Mouse (Mus musculus): ENCODE measurements around the gene Trhr2. TPM values are rescaled to one million over a fixed set of nuclear protein-coding genes. Genes with fewer than 3 reads are reported as not detected.

Trhr2 gene
- polyA plus RNA-seq, 1 experiment from 2014 or later = not detected

DNA sequence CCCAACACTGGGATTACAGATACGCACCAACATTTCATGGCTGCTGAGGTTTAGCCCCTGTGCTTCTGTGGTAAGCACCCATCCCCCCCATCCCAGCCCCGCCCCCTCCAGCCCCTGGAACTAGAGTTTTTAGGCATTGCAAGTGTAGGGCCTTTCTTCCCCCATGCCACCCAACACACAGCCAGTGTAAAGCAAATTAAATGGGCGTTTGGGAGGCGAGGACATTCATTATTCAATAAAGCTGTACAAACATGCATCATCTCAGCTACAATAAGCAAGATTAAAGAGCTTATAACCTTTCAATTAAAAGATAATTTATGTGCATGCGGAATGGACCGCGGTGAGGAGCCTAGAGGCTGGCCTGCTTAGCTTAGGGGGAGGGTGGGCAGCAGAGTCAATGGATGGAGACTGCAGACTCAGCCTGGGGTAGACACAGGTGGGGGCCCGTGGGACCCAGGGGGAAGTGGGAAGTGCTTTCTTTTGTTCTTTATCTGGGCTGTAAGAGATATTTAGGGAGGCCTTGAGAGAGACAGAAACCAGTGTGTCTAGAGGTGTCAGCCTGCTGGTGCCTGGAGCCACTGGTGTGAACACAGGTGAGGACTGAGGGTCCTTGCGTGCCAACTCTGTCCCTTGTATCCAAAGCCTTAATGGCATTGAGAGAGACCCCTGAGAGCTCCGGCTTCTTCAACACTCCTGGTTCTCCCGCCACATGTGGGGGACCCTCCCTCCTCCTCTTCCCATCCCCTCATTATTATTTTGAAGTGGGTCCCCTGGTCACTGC is 10.0 kb downstream of the Trhr2 start:
- 0 out of 2 replicates have a peak overlapping the region, but pooled peaks have one; percentile 24 for H3K9ac ChIP-seq
- no peak overlapping the region for H3K27ac ChIP-seq (replicated peaks)
- H3K27me3 ChIP-seq (replicated peaks) = peaks cover 10% of the 10 kb centered on the region; the same call in 1 of the 2 replicates
- no peak overlapping the region for H3K4me3 ChIP-seq
- 39% methylated on average over 11 of the region's 11 CpGs for WGBS
- ATAC-seq (ENCODE audit: extremely low read depth, insufficient number of reproducible peaks, low FRiP score, low TSS enrichment) = no peak
- peaks cover 41% of the 10 kb centered on the region for H3K4me1 ChIP-seq
- H3K36me3 ChIP-seq = no peaks in the 10 kb centered on the region
- no peaks in the 10 kb centered on the region for H3K9me3 ChIP-seq
- H3K4me2 ChIP-seq = 0 out of 2 replicates have a peak overlapping the region, but pooled peaks have one; percentile 10

DNA sequence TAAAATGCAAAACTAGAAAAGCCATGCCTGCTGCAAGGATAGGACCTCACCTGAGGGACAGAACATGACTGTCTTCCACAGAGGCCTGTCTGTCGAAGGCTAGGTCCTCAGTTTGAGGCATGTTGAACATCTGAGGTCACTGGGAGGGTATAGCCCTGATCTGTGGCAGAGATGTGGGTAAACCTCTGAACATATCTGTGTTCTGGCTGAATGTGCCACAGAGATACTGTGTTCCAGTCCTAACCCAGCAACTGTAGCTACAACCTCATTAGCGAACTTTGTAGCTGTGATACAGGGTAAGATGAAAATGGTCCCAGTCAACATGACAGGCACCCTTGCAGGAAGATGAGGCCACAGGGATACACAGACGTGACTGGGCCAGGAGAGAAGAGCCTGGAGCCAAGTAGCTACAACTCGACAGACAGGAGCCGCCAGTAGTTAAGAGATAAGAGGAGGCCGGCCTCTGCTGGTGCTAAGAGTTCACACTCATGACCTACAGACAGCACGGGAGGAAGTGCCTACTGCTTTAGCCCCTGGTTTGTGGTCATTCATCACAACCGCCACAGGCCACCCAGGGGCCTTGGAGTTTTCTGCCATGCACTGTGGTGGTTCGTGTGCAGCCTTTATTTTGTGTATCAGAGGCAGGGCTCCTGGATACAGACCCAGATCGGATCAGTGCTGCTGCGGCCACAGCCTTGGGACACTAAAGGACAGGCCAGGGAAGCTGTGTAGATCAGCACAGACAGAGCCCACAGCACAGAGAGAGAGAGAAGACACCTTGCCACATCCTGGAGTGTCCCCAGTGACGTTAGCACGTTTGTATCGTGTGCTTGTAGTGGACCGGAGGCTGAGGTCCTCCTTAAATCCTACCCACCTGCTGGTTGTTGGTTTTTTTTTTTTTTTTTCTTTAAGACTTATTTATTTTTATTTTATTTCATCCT is 10.9 kb downstream of the Trhr2 start:
- Histone ChIP-seq H3K9me3 (no peaks in the 10 kb centered on the region), H3K4me1 (peaks cover 50% of the 10 kb centered on the region), H3K27me3 (replicated peaks) (peaks cover 10% of the 10 kb centered on the region; the same call in 1 of the 2 replicates), H3K4me2 (peak overlapping the region; percentile 10), H3K36me3 (no peaks in the 10 kb centered on the region), H3K9ac (peak overlapping the region; percentile 37), H3K4me3 (no peak overlapping the region), H3K27ac (replicated peaks) (peak overlapping the region; percentile 53)
- no peak for ATAC-seq (ENCODE audit: extremely low read depth, insufficient number of reproducible peaks, low FRiP score, low TSS enrichment)
- WGBS = 12% methylated on average over 15 of the region's 15 CpGs

DNA sequence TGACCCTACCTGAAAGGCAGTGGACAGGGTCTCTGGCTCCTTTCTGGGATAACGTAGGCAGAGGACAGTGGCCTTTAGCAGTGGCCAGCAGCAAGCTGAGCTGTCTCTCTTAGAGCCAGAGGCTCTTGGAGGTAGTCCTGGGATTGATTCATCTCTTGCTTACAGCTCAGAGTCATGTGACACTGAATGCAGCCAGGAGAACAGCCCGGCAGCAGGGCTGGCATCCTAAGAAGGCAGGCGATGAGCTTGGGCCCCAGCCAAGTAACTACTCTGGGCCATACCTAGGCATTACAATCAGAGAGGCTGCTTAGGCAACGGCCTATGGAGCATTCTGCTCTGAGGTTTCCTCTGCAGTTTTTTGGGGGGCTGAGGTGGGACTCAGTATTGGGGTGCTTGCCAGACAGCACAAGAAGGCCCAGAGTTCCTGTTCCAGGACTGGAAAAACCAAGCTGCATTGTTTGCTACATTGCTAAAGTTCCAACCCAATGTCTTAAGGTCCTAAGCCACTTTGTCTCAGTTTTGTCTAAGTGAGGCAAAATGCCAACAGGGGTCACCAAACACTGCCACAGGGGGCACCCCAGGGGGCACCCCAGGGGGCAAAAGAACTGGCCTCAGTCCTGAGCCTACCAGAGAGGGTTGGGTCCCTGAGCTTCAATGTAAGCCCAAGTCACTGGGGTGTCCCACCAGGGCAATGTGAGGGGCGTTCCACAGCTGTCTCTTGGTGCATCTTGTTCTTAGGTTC is 12.6 kb downstream of the Trhr2 start:
- Histone ChIP-seq H3K27me3 (replicated peaks) (0 out of 2 replicates have a peak, but pooled peaks cover 7% of the 10 kb centered on the region), H3K36me3 (no peaks in the 10 kb centered on the region), H3K27ac (replicated peaks) (peak overlapping the region; percentile 59), H3K9me3 (no peaks in the 10 kb centered on the region), H3K9ac (no peak overlapping the region; the same call in 1 of the 2 replicates), H3K4me1 (peaks cover 66% of the 10 kb centered on the region), H3K4me3 (no peak overlapping the region), H3K4me2 (no peak overlapping the region)
- 48% methylated on average over 5 of the region's 5 CpGs for WGBS
- no peak for ATAC-seq (ENCODE audit: extremely low read depth, insufficient number of reproducible peaks, low FRiP score, low TSS enrichment)

DNA sequence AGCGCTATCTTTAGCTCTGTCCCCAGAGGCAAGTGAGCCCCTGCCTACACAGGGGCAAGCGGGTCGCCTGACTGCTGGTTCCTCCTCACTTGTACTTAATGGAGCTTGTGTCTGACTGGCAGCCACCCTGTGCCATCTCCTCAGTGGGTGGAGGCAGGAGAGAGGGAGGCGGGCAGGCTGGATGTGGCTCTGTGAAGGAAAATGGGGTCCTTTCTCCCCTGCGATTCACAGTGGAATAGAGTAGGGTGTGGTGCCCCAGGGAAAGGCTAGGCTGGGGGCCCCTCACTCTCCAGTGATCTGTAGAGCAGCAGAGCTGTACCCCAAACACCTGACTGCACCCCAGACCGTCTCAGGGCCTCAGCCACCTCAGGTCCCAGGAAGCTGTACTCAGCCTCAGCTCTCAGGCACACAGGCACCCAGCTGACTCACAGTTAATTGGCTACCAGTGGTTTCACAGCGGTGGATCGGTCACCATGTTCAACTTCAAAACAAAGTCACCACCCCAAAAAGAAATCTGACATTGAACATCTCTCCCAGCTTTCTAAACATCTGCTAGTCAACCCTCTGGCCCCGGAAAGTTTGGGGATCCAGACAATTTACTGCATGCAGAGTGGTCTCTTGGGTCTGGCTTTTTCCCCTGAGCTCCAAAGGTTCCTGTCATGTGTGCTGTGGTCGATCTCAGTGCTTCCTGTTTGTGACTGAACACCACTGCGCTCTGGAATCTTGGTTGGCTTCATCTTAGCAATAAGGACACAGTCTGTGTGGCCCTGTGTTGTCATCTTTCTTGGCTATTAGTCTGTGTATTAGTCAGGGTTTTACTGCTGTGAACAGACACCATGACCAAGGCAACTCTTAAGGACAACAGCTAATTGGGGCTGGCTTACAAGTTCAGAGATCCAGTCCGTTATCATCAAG is 15.1 kb downstream of the Trhr2 start:
- Histone ChIP-seq H3K4me2 (no peak overlapping the region), H3K4me1 (peaks cover 77% of the 10 kb centered on the region), H3K4me3 (no peak overlapping the region), H3K9me3 (no peaks in the 10 kb centered on the region), H3K27me3 (replicated peaks) (no peaks in the 10 kb centered on the region), H3K36me3 (peaks cover 2% of the 10 kb centered on the region), H3K27ac (replicated peaks) (peak overlapping the region; percentile 29; the same call in 1 of the 2 replicates), H3K9ac (peak overlapping the region; percentile 1)
- 57% methylated on average over 12 of the region's 12 CpGs for WGBS
- no peak for ATAC-seq (ENCODE audit: extremely low read depth, insufficient number of reproducible peaks, low FRiP score, low TSS enrichment)

DNA sequence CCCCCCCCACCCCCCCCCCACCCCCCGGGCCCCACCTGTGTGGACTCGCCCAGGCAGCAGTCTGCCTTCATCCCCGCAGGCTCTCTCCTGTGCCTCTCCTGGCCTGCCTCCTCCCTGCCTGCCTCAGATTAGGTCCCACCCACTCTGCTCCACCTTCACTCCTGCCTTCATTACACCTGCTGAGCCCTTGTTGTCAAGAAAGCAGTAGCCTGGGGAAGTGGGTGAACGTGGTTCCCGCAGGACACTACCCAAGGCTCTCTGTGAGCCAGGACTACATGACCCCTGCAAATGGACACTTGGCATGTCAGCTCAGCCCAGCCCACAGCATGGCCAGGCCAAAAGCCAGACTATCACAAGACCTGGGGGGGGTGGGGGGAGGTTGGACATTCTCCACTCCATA is 16.3 kb downstream of the Trhr2 start:
- Histone ChIP-seq H3K4me2 (peak overlapping the region; percentile 76), H3K9ac (peak overlapping the region; percentile 76), H3K9me3 (no peaks in the 10 kb centered on the region), H3K4me3 (no peak overlapping the region), H3K27me3 (replicated peaks) (no peaks in the 10 kb centered on the region), H3K27ac (replicated peaks) (no peak overlapping the region), H3K36me3 (peaks cover 15% of the 10 kb centered on the region), H3K4me1 (peaks cover 65% of the 10 kb centered on the region)
- 0 out of 2 replicates have a peak, but pooled peaks have one; percentile 9 for ATAC-seq (ENCODE audit: extremely low read depth, insufficient number of reproducible peaks, low FRiP score, low TSS enrichment)
- 0% methylated on average over 2 of the region's 5 CpGs for WGBS

DNA sequence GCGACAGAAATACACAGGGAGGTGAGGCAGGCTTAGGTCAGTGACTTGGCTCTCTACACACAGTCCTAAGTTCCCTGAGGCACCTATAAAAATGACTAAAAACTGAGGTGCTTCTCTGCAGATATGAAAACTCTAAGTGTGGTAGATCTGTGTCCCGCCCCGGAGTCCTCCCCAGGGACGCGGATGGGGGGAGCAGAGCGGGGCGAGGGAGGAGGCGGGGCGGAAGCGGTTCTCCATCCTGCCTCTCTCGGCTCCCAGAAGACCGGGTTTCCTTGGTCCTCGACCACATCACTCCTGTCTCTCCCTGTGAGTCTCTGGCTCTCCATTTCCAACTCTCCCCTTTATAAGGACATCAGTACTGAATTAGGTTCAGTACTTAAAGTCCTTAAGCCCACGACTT is 16.8 kb downstream of the Trhr2 start:
- H3K4me1 ChIP-seq = peaks cover 60% of the 10 kb centered on the region
- peak overlapping the region; percentile 48 for H3K4me3 ChIP-seq

DNA sequence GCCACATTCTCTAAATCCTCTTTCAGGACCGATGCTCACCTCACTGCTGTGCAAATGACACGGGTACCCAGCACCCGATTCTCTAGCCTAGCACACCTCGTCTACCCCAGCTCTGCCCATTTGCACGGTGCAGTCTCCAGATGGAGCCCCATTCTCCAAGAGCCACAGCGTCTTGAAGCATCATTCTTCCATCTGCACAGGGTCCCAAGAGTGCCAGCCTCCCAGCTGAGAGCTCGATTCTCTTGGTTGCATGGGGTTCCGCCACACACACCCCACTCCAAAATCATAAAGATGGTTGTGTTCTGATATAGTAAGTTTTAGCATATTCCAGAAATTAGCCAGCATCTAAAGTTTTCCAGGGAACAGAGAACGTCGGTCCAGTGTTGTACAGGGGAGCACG is 17.2 kb downstream of the Trhr2 start:
- Histone ChIP-seq H3K4me1 (peaks cover 56% of the 10 kb centered on the region), H3K27ac (replicated peaks) (peak overlapping the region; percentile 32; the same call in 1 of the 2 replicates), H3K4me2 (peak overlapping the region; percentile 76), H3K9ac (peak overlapping the region; percentile 76), H3K9me3 (no peaks in the 10 kb centered on the region), H3K4me3 (peak overlapping the region; percentile 48), H3K36me3 (peaks cover 23% of the 10 kb centered on the region), H3K27me3 (replicated peaks) (no peaks in the 10 kb centered on the region)
- ATAC-seq (ENCODE audit: extremely low read depth, insufficient number of reproducible peaks, low FRiP score, low TSS enrichment) = no peak
- WGBS = 9% methylated on average over 11 of the region's 11 CpGs

More for the DNA sequence above, 16.8 kb downstream of the Trhr2 start:
- Histone ChIP-seq H3K9me3 (no peaks in the 10 kb centered on the region), H3K4me2 (peak overlapping the region; percentile 76), H3K27ac (replicated peaks) (0 out of 2 replicates have a peak overlapping the region, but pooled peaks have one; percentile 32), H3K36me3 (peaks cover 19% of the 10 kb centered on the region), H3K27me3 (replicated peaks) (no peaks in the 10 kb centered on the region), H3K9ac (peak overlapping the region; percentile 76)
- ATAC-seq (ENCODE audit: extremely low read depth, insufficient number of reproducible peaks, low FRiP score, low TSS enrichment) = no peak
- 1% methylated on average over 14 of the region's 14 CpGs for WGBS

DNA sequence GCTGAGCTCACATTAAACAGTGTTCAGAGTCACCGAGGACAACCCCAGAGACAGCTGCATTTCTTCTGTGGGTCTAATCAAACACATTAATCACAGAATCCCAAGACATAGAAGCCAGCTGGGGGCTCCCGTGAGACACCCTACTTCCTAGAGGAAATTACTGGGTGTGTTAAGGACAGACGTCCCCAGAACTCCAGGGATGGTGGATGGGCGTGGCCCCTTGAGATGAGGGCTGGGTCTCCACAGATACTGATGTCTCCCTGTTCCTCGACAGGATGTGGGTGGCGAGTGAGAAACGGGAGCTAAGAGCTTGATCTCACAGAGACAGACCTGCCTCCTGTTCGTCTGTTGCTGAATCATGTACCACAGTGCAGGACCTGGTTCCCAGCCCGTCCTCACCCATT is 17.7 kb downstream of the Trhr2 start:
- H3K36me3 ChIP-seq = peaks cover 29% of the 10 kb centered on the region
- peak overlapping the region; percentile 32; the same call in 1 of the 2 replicates for H3K27ac ChIP-seq (replicated peaks)
- peak overlapping the region; percentile 48 for H3K4me3 ChIP-seq
- 4% methylated on average over 9 of the region's 9 CpGs for WGBS
- no peaks in the 10 kb centered on the region for H3K9me3 ChIP-seq
- peak overlapping the region; percentile 76 for H3K9ac ChIP-seq
- H3K4me2 ChIP-seq = peak overlapping the region; percentile 76
- no peaks in the 10 kb centered on the region for H3K27me3 ChIP-seq (replicated peaks)
- peaks cover 50% of the 10 kb centered on the region for H3K4me1 ChIP-seq
- no peak for ATAC-seq (ENCODE audit: extremely low read depth, insufficient number of reproducible peaks, low FRiP score, low TSS enrichment)

DNA sequence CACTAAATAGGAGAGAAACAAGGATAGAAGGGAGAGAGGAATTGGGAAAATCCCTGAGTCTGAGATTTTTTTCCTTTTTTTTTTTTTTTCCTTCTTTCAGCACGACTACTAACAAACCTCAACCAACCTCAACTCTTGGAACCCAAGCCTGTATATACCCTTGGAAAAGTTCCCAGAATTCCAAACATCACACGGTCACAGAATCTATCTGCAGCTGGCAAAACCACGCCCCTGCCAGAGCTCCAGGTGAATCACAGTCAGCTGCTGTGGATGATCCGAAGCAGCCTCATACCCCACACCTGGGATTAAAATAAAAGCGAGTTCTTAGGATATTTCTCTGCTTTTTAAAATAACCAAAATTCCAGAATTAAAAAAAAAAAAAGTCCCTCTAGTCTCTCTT is 18.2 kb downstream of the Trhr2 start:
- Histone ChIP-seq H3K4me1 (peaks cover 46% of the 10 kb centered on the region), H3K27me3 (replicated peaks) (no peaks in the 10 kb centered on the region), H3K9ac (peak overlapping the region; percentile 76), H3K4me2 (peak overlapping the region; percentile 76), H3K9me3 (no peaks in the 10 kb centered on the region), H3K27ac (replicated peaks) (peak overlapping the region; percentile 32; the same call in 1 of the 2 replicates), H3K4me3 (no peak overlapping the region), H3K36me3 (peaks cover 33% of the 10 kb centered on the region)
- WGBS = 35% methylated on average over 5 of the region's 5 CpGs
- ATAC-seq (ENCODE audit: extremely low read depth, insufficient number of reproducible peaks, low FRiP score, low TSS enrichment) = no peak

DNA sequence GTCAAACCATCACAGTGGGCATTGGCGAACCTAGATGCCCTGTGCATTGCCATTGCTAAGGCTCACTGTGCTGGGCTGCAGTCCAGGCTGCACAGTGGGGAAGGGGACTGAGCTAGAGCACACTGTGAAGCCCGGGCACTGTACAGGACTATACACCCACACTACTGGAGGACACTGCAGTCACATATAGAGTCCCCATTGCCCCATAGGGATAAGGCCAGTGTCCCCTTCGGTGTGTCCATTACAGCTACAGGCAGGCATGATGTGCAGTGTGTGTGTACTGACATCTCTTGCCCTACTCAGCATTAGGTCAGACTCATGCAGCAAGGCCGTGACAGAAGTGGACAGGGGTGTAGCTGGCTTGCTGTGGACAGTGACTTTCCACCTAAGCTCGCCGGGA is 18.8 kb downstream of the Trhr2 start:
- Histone ChIP-seq H3K4me1 (peaks cover 46% of the 10 kb centered on the region), H3K9me3 (no peaks in the 10 kb centered on the region), H3K27me3 (replicated peaks) (peaks cover 5% of the 10 kb centered on the region; the same call in 1 of the 2 replicates), H3K36me3 (peaks cover 39% of the 10 kb centered on the region), H3K27ac (replicated peaks) (no peak overlapping the region), H3K4me3 (no peak overlapping the region), H3K4me2 (no peak overlapping the region), H3K9ac (peak overlapping the region; percentile 52)
- 72% methylated on average over 6 of the region's 6 CpGs for WGBS
- no peak for ATAC-seq (ENCODE audit: extremely low read depth, insufficient number of reproducible peaks, low FRiP score, low TSS enrichment)

All from heart, embryonic 13.5 days (tissue).